Mouse (Mus musculus): ENCODE data around the gene Srsf7.
A peak's percentile ranks its signal among the peaks of the same experiment; 100 is the strongest.
"Not testable (repeated sequence)": the region's sequence is repeated elsewhere in the genome, so short reads cannot be mapped to it uniquely, and the experiment has no call there.

Srsf7 gene

GRCm38 (mm10) chr17:80199160-80199778 is 7.8 kb downstream of the Srsf7 start:
- DNase-seq = no peak

DNA sequence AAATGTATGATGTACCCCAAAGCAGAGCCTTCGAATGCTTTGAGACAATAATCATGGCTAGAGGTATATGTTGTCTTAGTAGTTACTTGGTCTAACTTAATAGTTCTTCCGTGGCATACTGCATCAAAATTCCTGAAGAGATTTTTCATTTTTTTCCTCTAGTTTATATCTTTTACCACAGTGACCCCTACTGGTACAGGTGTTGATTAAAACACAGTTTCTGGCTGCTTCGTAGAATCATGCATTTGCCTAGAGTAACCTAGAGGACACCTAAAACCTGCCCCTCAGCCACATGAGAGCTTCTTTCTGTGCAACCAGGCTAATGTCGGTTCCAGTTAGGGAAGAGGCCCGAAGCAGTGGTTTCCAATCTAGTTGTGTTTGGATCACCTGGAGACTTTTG is 14.0 kb downstream of the Srsf7 start:
- DNase-seq = peak in 1 of 2 experiments; percentile 13

DNA sequence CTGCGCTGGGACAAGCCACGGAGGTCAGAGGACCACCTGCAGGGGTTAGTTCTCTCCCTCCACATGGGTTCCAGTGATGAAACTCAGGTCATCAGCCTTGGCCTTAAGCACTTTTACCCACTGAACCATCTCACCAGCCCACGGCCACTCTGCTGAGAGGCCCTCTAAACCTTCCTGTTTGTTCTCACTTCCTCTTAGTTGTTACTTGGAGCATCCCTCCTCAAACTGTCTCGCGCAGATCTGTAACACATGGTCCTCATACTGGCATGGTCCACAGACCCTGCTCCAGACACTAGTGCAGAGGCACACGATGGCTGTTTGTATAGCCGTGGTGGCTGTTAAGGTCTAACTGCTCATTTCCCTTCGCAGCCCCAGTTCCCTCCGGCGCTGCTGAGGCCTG is 23.5 kb downstream of the Srsf7 start:
- no peak for DNase-seq

- DNase-seq = no peak
Observed at GRCm38 (mm10) chr17:80180468-80180867, 26.6 kb downstream of the Srsf7 start.

GRCm38 (mm10) chr17:80179959-80180358 is 27.1 kb downstream of the Srsf7 start:
- peak; percentile 81 to 88 for DNase-seq

DNA sequence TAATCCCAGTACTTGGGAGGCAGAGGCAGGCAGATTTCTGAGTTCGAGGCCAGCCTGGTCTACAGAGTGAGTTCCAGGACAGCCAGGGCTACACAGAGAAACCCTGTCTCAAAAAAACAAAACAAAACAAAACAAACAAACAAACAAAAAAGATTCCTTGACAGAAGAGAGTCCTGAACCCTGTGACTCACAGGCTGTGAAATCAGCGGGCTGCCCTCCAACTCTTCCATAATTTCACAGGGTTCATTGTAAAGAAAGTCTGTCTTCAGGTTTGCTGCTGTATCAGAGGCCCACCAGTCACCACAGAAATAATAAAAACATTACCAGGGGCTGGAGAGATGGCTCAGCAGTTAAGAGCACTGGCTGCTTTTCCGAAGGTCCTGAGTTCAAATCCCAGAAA is 28.3 kb downstream of the Srsf7 start:
- DNase-seq = not testable (repeated sequence)

DNA sequence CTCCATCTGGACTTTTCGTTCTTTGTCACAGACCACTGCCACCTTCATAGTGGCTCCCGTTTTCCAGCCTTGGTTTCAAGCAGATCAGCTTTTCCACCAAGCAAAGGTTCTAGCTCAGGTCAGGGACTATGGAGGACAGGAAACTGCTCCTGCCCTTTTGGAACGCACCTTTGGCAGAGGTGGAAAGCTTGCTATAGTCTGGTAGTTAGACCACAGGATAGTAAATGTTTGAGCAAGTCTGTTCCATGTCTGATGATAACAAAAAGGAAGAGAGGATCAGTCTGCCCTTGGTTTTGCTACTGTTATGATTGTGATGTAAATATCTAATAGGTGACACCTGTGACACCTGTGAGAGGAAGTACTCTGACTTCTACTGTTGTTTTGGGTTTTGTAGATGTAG is 31.1 kb downstream of the Srsf7 start:
- no peak for DNase-seq

- no peak for DNase-seq
Observed at GRCm38 (mm10) chr17:80175386-80175739, 31.7 kb downstream of the Srsf7 start.

DNA sequence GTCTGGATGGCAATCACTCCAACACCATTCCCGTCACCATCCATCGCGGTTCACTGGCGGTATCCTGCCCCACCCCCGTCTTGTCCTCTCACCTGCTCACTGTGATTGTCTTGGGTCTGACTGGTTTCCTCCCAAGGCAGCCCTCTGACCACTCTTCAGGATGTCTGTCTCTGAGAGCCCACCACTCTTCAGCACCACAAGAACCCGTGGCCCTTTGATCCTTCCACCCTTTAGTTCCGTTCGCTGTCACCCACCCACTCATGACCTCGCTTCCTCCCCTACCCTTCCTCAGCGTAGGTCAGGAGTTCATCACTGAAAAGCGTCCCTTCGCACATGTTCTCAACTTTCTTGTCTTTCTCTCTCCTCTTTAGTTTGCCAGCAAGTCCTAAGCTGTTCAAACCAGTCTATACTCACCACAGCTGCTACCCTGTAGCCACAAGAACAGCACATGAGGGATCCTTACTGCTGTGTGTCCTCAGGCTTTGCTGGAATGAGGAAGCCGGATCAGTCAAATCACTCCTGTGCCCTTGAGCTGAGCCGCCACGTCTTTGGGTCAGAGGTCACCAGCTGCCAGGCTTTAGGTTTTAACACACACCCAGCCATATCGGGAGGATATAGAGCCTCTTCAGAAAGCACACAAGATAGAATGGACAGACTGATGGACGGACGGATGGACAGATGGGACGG is 32.3 kb downstream of the Srsf7 start:
- no peak for DNase-seq

GRCm38 (mm10) chr17:80174146-80174545 is 33.0 kb downstream of the Srsf7 start:
- no peak for DNase-seq

- DNase-seq = no peak
Observed at GRCm38 (mm10) chr17:80173708-80174107, 33.4 kb downstream of the Srsf7 start.

DNA sequence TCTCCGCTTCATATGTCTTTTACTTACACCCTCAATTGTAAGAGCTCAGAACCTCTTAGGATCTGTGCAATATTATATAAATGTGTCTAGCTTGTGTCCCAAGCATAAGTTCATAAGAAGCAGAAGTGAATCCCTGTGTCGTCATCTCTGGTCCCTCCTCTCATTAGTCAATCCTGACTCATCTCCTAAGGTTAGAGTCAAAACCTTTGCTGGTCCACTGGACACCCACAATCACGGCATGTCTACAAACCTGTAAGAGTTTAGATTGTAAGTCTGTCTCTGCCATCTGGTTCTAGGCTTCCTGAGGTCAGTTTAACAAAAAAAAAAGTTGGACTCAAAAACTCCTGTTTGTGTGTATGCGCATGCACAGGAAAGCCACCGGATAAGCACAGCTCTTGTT is 34.3 kb downstream of the Srsf7 start:
- no peak for DNase-seq

- DNase-seq = no peak
Observed at GRCm38 (mm10) chr17:80171948-80172347, 35.2 kb downstream of the Srsf7 start.

DNA sequence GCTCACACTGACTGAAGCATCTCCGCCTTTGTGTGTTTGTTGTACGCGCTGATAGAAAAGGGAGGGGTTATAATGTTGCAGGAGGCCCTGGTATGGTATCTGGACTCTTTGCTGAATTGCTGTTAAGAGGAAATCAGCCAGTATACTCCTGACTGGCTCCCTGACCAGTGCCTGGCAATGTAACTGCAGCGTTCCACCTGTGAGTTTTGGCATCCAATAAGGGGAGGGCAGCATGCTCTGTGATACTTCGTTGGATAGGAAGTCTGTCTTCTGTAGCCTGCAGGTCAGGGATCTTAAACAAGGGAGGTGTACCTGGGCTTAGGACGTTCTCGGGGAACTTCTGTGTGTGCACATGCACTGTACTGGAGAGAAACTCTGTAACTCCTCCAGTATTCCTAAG is 36.2 kb downstream of the Srsf7 start:
- no peak for DNase-seq

- no peak for DNase-seq
Observed at GRCm38 (mm10) chr17:80169792-80170191, 37.3 kb downstream of the Srsf7 start.

DNA sequence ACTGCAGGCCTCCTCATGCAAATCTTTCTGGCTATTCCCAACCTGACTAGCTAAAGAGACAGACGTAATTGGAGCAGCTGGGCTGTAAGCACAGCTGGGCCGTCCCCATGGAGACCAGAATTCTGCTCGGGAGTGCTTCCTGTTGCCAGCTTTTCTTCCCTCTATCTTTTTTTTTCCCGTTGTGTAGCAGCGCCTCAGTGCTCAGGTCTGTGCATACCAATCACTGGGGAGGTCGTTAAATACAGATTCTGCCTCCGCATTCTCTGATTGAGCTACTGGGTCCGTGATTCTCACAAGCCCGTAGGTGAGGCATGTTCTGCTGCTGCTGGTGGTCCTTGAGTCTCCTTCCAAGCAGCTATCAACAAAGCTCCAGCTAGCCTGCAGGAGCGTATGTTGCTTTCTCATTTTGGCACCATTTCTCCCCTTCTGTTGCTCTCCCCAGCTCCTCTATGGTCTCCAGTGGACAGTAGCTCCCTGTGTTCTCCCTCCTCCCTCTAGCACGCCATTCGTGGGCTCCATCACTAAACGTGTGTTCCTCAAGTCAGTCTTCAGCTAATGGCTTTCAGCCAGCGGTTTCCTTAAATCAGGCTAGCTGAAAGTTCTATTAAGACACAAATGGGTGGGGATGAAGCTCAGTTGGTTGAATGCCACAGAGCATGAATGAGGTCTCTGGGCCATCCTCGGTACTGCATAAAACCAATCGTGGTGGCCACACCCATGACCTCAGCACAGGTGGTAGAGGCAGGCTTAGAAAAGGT is 38.5 kb downstream of the Srsf7 start:
- DNase-seq = peak in 1 of 2 experiments; percentile 18

DNA sequence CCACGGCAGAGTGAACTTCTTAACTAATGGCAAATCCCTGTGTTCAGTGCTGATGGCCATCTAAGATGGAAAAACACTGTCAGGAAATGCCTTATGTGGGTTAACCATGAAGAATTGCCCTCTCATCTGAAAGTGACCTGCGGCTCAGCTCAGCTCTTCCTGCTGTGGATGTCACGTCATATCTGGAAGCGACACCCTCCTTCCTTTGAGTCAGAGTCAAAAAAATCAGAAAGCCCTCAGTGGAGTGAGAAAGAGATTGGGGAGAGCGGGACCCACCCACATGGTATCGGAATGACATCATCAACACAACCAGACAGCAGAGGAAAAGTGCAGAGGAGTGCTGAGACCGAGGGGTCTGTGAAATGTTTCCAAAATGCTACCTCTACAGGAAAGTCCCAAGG is 39.3 kb downstream of the Srsf7 start:
- DNase-seq = peak; percentile 39 to 44

GRCm38 (mm10) chr17:80167436-80167835 is 39.7 kb downstream of the Srsf7 start:
- DNase-seq = no peak

GRCm38 (mm10) chr17:80166346-80166745 is 40.8 kb downstream of the Srsf7 start:
- no peak for DNase-seq

DNA sequence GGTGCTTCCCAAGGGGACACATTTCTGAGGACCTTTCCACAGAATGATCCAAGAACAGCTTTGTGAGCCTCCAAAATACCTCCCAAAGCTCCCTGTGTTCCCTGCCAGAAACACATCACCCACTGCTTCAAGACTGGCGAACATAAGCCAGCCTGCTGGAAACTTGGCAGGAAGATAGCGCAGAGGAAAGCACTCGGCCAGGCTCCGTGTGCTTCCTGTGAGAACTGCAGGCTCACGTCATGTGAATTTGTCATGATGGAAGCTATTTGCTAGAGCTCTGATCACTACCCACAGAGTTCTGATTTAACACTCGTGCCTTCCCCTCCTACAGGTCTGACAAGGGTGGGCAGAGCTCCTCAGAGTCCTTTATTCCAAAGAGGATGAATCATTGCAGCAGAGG is 41.4 kb downstream of the Srsf7 start:
- DNase-seq = peak; percentile 15 to 21

DNA sequence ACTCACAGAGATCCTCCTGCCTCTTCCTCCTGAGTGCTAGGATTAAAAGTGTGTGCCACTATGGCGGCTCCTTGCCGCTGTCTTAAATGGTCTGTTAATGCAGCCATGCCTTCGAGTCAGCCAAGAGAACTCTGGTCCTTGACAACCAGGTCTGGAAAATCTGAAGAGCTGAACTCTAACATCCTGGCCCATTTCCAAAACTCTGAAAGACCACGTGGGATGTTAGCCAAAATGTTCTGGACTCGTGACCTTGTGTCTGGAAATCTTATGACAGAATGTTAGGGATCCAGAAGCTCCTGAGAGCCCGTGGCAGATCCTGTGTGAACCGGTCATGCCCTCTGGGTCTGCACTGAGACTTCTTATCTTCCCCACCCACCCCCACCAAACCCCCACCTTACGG is 43.1 kb downstream of the Srsf7 start:
- peak; percentile 56 to 83 for DNase-seq

- DNase-seq = peak; percentile 76 to 83
Observed at GRCm38 (mm10) chr17:80160454-80160853, 46.7 kb downstream of the Srsf7 start.

GRCm38 (mm10) chr17:80157489-80157888 is 49.6 kb downstream of the Srsf7 start:
- DNase-seq = no peak

GRCm38 (mm10) chr17:80156905-80157304 is 50.2 kb downstream of the Srsf7 start:
- no peak for DNase-seq
